ENCODE assay signal across 8 mouse cellular contexts in the genomic region with DNA sequence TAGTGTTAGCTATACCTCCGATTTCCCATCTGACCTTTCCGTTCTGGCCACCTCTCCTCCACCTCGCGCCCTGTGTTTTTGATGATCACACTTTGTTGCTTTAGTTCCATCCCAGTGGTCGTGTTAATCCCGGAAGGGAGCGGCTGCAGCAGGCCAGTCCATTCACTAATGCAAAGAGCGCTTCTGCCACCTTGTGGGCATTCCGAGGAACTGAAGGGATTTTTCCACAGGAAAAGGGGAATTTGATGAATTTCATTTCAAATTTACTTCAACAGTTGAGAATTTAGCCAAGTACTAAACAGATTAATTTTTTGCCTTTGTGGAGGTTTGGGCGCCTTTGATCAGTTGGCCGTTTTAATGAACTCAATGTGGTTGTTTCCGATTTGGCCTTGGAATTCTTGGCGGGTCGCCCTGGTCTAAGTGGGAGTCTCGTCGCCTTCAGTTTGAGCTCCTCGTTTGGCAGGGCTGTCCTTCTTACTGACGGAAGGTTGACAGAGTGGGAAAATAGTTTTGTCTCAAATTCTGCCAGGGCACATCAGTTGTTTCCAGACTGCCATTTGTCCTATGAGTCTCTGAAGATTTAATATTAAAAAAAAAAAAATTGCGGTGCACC.
DNase-seq lines count a peak whose midpoint lies in the region; ATAC-seq lines count a peak whose summit lies in the region.

No protein-coding gene starts in this region.

- peak; percentile 86 for ATAC-seq in midbrain, embryonic 12.5 days (ENCODE audit: low FRiP score, low read depth)
- ATAC-seq in stomach, embryonic 15.5 days (ENCODE audit: insufficient read depth, low FRiP score, low read depth), result no peak

- H3K4me1 ChIP-seq in midbrain, embryonic 12.5 days, result 0 out of 2 replicates have a peak, but pooled peaks cover 2% of the 10 kb centered on the region
- H3K4me1 ChIP-seq in stomach, embryonic 15.5 days, result no peaks in the 10 kb centered on the region

- no peak overlapping the region for H3K4me3 ChIP-seq in midbrain, embryonic 12.5 days
- H3K4me3 ChIP-seq in stomach, embryonic 15.5 days (replicated peaks), result no peak overlapping the region; the same call in 1 of the 2 replicates

- DNase-seq in spleen, adult 18-20 months, result peak; percentile 11
- no peak for DNase-seq in spleen, postnatal 4 days (ENCODE audit: low spot score in 2 of 2)
- DNase-seq in embryo, embryonic 11.5 days (ENCODE audit: low read depth, low spot score), result peak; percentile 49
- peak; percentile 90 for DNase-seq in heart, adult 11 months
- DNase-seq in kidney, adult 11 months, result peak; percentile 44
- DNase-seq in left cerebral cortex, postnatal 4 days, result peak; percentile 72

- no peak overlapping the region for H3K9ac ChIP-seq in midbrain, embryonic 12.5 days (replicated peaks)
- no peak overlapping the region for H3K9ac ChIP-seq in stomach, embryonic 15.5 days

- no peaks in the 10 kb centered on the region for H3K9me3 ChIP-seq in midbrain, embryonic 12.5 days
- no peaks in the 10 kb centered on the region for H3K9me3 ChIP-seq in stomach, embryonic 15.5 days

- H3K4me2 ChIP-seq in midbrain, embryonic 12.5 days (replicated peaks), result peak overlapping the region; percentile 41
- peak overlapping the region; percentile 44 for H3K4me2 ChIP-seq in stomach, embryonic 15.5 days

- intact Hi-C loops in left cerebral cortex, postnatal 4 days (cut with DNase I), result loop anchor here (10.0 kb wide), 1 partner anchor 952 kb away; no protein-coding TSS in a partner anchor

- 23% methylated on average over 19 of the region's 19 CpGs for WGBS in midbrain, embryonic 12.5 days
- WGBS in stomach, embryonic 15.5 days, result 16% methylated on average over 19 of the region's 19 CpGs

- no peaks in the 10 kb centered on the region for H3K27me3 ChIP-seq in midbrain, embryonic 12.5 days
- H3K27me3 ChIP-seq in stomach, embryonic 15.5 days (replicated peaks), result no peaks in the 10 kb centered on the region; the same call in 1 of the 2 replicates

- no peak overlapping the region for H3K27ac ChIP-seq in midbrain, embryonic 12.5 days (replicated peaks)
- H3K27ac ChIP-seq in stomach, embryonic 15.5 days, result no peak overlapping the region

- H3K36me3 ChIP-seq in midbrain, embryonic 12.5 days, result no peaks in the 10 kb centered on the region
- no peaks in the 10 kb centered on the region for H3K36me3 ChIP-seq in stomach, embryonic 15.5 days

Comparison
In these comparisons a context has a peak if more than half of its experiments do, and no peak if none do; other contexts are left out.
1. DNase-seq: peak in spleen, adult 18-20 months (2 of 2), embryo, embryonic 11.5 days (single experiment), heart, adult 11 months (single experiment), kidney, adult 11 months (single experiment) and left cerebral cortex, postnatal 4 days (single experiment); none in spleen, postnatal 4 days (0 of 2).